ENCODE assay signal across 11 mouse cellular contexts in the genomic region with DNA sequence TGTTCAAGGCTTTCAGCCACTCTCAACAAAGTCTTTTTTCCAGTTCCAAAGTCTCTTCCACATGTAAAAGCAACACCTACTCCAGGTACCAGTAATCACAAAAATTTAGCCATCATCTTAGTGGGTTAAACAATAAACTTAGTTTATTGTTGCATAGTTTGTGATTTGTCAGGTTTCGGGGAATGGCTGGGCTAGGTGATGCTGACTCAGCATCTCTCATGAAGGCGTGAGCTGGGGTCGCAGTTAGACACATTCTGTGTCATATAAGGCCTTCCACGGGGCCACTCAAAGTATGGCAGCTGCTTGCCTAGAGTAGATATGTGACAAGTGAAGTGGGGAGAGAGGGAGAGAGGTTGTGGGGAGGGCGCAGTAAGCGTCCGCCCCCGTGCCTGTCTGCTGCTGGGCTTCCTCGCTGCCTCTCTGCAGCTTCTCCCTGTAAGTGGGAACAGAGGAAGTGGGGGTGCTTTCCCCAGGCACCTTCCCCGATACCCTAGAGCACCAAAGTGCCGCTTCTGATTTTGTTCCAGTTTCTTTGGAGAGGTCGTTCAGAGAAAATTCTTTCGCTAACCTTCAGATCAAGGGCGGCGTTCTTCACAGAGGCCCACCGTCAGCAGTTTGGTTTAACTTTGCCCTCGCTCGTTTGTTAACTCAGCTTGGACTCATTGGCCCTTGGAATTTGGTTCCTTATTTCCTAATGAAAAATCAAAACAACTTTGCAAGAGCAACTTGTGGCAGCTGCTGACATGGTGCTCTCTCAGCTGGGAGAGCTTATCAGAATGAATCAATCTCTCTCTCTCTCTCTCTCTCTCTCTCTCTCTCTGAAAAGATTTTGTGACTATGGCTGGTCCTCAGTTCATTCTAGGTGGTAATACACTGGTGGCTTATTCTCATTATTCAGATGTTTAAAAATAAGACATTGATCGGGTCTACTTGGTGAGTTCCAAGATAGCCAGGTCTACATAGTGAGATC. TPM values are rescaled to one million over a fixed set of nuclear protein-coding genes. Genes with fewer than 3 reads are reported as not detected.
DNase-seq lines count a peak whose midpoint lies in the region; ATAC-seq and TF ChIP-seq lines count a peak whose summit lies in the region.
"Had no signal": no experiment of that assay in that cellular context is flagged by ENCODE, and none has a peak within 500 bp of the region (broad histone marks: within the 10 kb centered on the region; RNA-seq: fewer than 3 reads in every experiment).

No protein-coding gene starts in this region.

- H3K4me1 ChIP-seq in heart, embryonic 15.5 days (replicated peaks) = peaks cover 21% of the 10 kb centered on the region
- H3K4me1 ChIP-seq in limb, embryonic 10.5 days = peaks cover 11% of the 10 kb centered on the region

- H3K9me3 ChIP-seq in heart, embryonic 15.5 days (replicated peaks) = no peaks in the 10 kb centered on the region
- H3K9me3 ChIP-seq in limb, embryonic 10.5 days (replicated peaks) = no peaks in the 10 kb centered on the region

- no peak for ATAC-seq in heart, embryonic 15.5 days (replicated peaks; ENCODE audit: insufficient number of reproducible peaks, insufficient read depth, low FRiP score, low read depth)
- ATAC-seq: forebrain, embryonic 16.5 days had no signal

- DNase-seq in heart, postnatal 36 days = no peak
- DNase-seq in adrenal gland, postnatal 25 days = peak; percentile 23
- peak; percentile 95 for DNase-seq in kidney, adult 9 months
- no peak for DNase-seq in thymus, postnatal 36 days
- no peak for DNase-seq in gastrocnemius, adult 2 months
- DNase-seq in limb, embryonic 10.5 days (ENCODE audit: low spot score) = no peak
- DNase-seq: thymus, postnatal 14 days had no signal

- H3K9ac ChIP-seq in heart, embryonic 15.5 days = no peak overlapping the region

- no peak overlapping the region for H3K4me3 ChIP-seq in heart, embryonic 15.5 days
- no peak overlapping the region for H3K4me3 ChIP-seq in macrophage (ENCODE audit: inconsistent target)
- H3K4me3 ChIP-seq in gastrocnemius, adult 2 months = no peak overlapping the region
- H3K4me3 ChIP-seq in limb, embryonic 10.5 days = no peak overlapping the region

- 37% methylated on average over 19 of the region's 19 CpGs for WGBS in heart, embryonic 15.5 days
- 52% methylated on average over 19 of the region's 19 CpGs for WGBS in macrophage (ENCODE audit: missing documents)
- WGBS in limb, embryonic 10.5 days = 76% methylated on average over 19 of the region's 19 CpGs

- peak overlapping the region; percentile 44 for H3K4me2 ChIP-seq in heart, embryonic 15.5 days

- intact Hi-C loops in heart, postnatal 36 days (cut with DNase I) = no loop called here
- intact Hi-C loops in gastrocnemius, adult 2 months (cut with DNase I) = no loop called here

- H3K27ac ChIP-seq in heart, embryonic 15.5 days = no peak overlapping the region
- H3K27ac ChIP-seq in macrophage = peak overlapping the region; percentile 48
- no peak overlapping the region for H3K27ac ChIP-seq in gastrocnemius, adult 2 months
- no peak overlapping the region for H3K27ac ChIP-seq in limb, embryonic 10.5 days

- H3K36me3 ChIP-seq in heart, embryonic 15.5 days = no peaks in the 10 kb centered on the region
- no peaks in the 10 kb centered on the region for H3K36me3 ChIP-seq in macrophage (ENCODE audit: inconsistent target)
- no peaks in the 10 kb centered on the region for H3K36me3 ChIP-seq in limb, embryonic 10.5 days

- H3K79me2 ChIP-seq in macrophage (ENCODE audit: inconsistent target) = no peaks in the 10 kb centered on the region

- no peaks in the 10 kb centered on the region for H3K27me3 ChIP-seq in heart, embryonic 15.5 days
- H3K27me3 ChIP-seq in limb, embryonic 10.5 days (ENCODE audit: low read depth, poor library complexity, severe bottlenecking) = no peaks in the 10 kb centered on the region

- TF ChIP-seq CTCF in gastrocnemius, adult 2 months (IDR thresholded peaks at IDR 0.05) = no peak

RNA-seq across cellular contexts. Expression of a gene that starts 1.3 kb away (rescaled TPM):
- 9.5 and 9.9 TPM in 2 replicates for polyA plus RNA-seq in heart, embryonic 15.5 days (2015; fragmentation: Nextera tagmentation; extraction: Ambion mirVana)
- total RNA-seq in heart, postnatal 36 days (2021) = 10 to 100 TPM; 36.4 to 38.8 TPM
- 180 and 181 TPM in 2 replicates for total RNA-seq in adrenal gland, postnatal 25 days (2021)
- under 1 TPM in 5 of 26 experiments, not detected in 21; 0.73 to 0.98 (median 0.94) TPM for total RNA-seq in macrophage (2018; cell fraction: chromatin; rRNA removed)
- 1 to 10 TPM in 13 of 26 experiments, under 1 TPM in 11, not detected in 2; 0.14 to 3.0 (median 1.4) TPM for total RNA-seq in macrophage (2018; cell fraction: cytosol; rRNA removed)
- under 1 TPM in 4 of 26 experiments, not detected in 22; 0.56 to 0.92 (median 0.67) TPM for total RNA-seq in macrophage (2018; cell fraction: nucleus; rRNA removed)
- polyA plus RNA-seq in macrophage (2018) = 1.5 to 5.5 TPM (median 3.5 TPM) in 3 replicates
- 10 to 100 TPM; 30.4 to 58.0 TPM for total RNA-seq in gastrocnemius, adult 2 months (2021)
- polyA plus RNA-seq in limb, embryonic 10.5 days (2016; fragmentation: Nextera tagmentation; extraction: Ambion mirVana) = 0.98 and 2.0 TPM in 2 replicates
- total RNA-seq: megakaryocyte-erythroid progenitor cell, adult 5-6 weeks had no signal

RNA-seq across cellular contexts. Expression of a gene that starts 33.0 kb away (rescaled TPM):
- polyA plus RNA-seq in heart, embryonic 15.5 days (2015; fragmentation: Nextera tagmentation; extraction: Ambion mirVana) = 26.0 and 27.3 TPM in 2 replicates
- 100 to 1,000 TPM; 108 to 117 TPM for total RNA-seq in heart, postnatal 36 days (2021)
- total RNA-seq in adrenal gland, postnatal 25 days (2021) = 142 and 154 TPM in 2 replicates
- 10 to 100 TPM; 21.3 to 67.7 (median 40.1) TPM for total RNA-seq in macrophage (2018; cell fraction: chromatin; rRNA removed)
- total RNA-seq in macrophage (2018; cell fraction: cytosol; rRNA removed) = 10 to 100 TPM; 25.2 to 70.9 (median 41.9) TPM
- 10 to 100 TPM; 22.0 to 78.3 (median 57.3) TPM for total RNA-seq in macrophage (2018; cell fraction: nucleus; rRNA removed)
- polyA plus RNA-seq in macrophage (2018) = 24.6 to 39.1 TPM (median 33.7 TPM) in 3 replicates
- total RNA-seq in gastrocnemius, adult 2 months (2021) = 100 to 1,000 TPM; 124 to 131 TPM
- polyA plus RNA-seq in limb, embryonic 10.5 days (2016; fragmentation: Nextera tagmentation; extraction: Ambion mirVana) = 29.6 and 36.2 TPM in 2 replicates

RNA-seq across cellular contexts. Expression of a gene that starts 37.7 kb away (rescaled TPM):
- polyA plus RNA-seq in heart, embryonic 15.5 days (2015; fragmentation: Nextera tagmentation; extraction: Ambion mirVana) = 312 and 334 TPM in 2 replicates
- 100 to 1,000 TPM; 148 to 149 TPM for total RNA-seq in heart, postnatal 36 days (2021)
- 301 and 333 TPM in 2 replicates for total RNA-seq in adrenal gland, postnatal 25 days (2021)
- 10 to 100 TPM; 15.6 to 85.8 (median 53.9) TPM for total RNA-seq in macrophage (2018; cell fraction: chromatin; rRNA removed)
- 100 to 1,000 TPM; 104 to 142 (median 119) TPM for total RNA-seq in macrophage (2018; cell fraction: cytosol; rRNA removed)
- total RNA-seq in macrophage (2018; cell fraction: nucleus; rRNA removed) = 10 to 100 TPM; 26.9 to 97.7 (median 54.1) TPM
- 133 to 228 TPM (median 154 TPM) in 3 replicates for polyA plus RNA-seq in macrophage (2018)
- total RNA-seq in gastrocnemius, adult 2 months (2021) = 100 to 1,000 TPM; 113 to 132 TPM
- polyA plus RNA-seq in limb, embryonic 10.5 days (2016; fragmentation: Nextera tagmentation; extraction: Ambion mirVana) = 754 and 870 TPM in 2 replicates

RNA-seq across cellular contexts. Expression of a gene that starts 37.8 kb away (rescaled TPM):
- polyA plus RNA-seq in heart, embryonic 15.5 days (2015; fragmentation: Nextera tagmentation; extraction: Ambion mirVana) = 14.0 and 14.9 TPM in 2 replicates
- total RNA-seq in heart, postnatal 36 days (2021) = 10 to 100 TPM; 15.3 to 20.4 TPM
- total RNA-seq in adrenal gland, postnatal 25 days (2021) = 24.7 and 29.0 TPM in 2 replicates
- 10 to 100 TPM in 21 of 26 experiments, 1 to 10 TPM in 5; 4.3 to 48.6 (median 23.2) TPM for total RNA-seq in macrophage (2018; cell fraction: chromatin; rRNA removed)
- 10 to 100 TPM in 23 of 26 experiments, 1 to 10 TPM in 3; 7.6 to 14.6 (median 11.7) TPM for total RNA-seq in macrophage (2018; cell fraction: cytosol; rRNA removed)
- 10 to 100 TPM in 22 of 26 experiments, 1 to 10 TPM in 4; 3.6 to 36.2 (median 21.9) TPM for total RNA-seq in macrophage (2018; cell fraction: nucleus; rRNA removed)
- polyA plus RNA-seq in macrophage (2018) = 6.3 to 13.8 TPM (median 10.5 TPM) in 3 replicates
- total RNA-seq in gastrocnemius, adult 2 months (2021) = 10 to 100 TPM; 13.9 to 17.7 TPM
- polyA plus RNA-seq in limb, embryonic 10.5 days (2016; fragmentation: Nextera tagmentation; extraction: Ambion mirVana) = 13.7 and 14.7 TPM in 2 replicates

Comparison
In these comparisons a context has a peak if more than half of its experiments do, and no peak if none do; other contexts are left out.
1. DNase-seq: peak in adrenal gland, postnatal 25 days (single experiment) and kidney, adult 9 months (single experiment); none in heart, postnatal 36 days (0 of 2), thymus, postnatal 36 days (0 of 2), gastrocnemius, adult 2 months (single experiment) and limb, embryonic 10.5 days (single experiment).